Mouse (Mus musculus) gastrocnemius, postnatal 36 days (tissue): ENCODE results near the gene E4f1. TPM values are rescaled to one million over a fixed set of nuclear protein-coding genes. Genes with fewer than 3 reads are reported as not detected.
A peak's percentile ranks its signal among the peaks of the same experiment; 100 is the strongest.
"Not testable (repeated sequence)": the region's sequence is repeated elsewhere in the genome, so short reads cannot be mapped to it uniquely, and the experiment has no call there.

Source experiments
- DNase-seq, 2 experiments: peaks; one replicate each; pipeline ENCODE4 v3.0.0; 2022
- intact Hi-C: fragments of 180-260 bp; cut with DNase I; formaldehyde crosslinking; loops from one replicate; pipeline ENCODE4 v1.15.1; 2025
- total RNA-seq, 2 experiments: library from RNA; stranded (reverse); gene quantifications; 2 replicates each; pipeline ENCODE4 v1.2.3; 2021

Gene E4f1
- total RNA-seq, 2 experiments from 2014 or later: 9.5 to 11.7 TPM

DNA sequence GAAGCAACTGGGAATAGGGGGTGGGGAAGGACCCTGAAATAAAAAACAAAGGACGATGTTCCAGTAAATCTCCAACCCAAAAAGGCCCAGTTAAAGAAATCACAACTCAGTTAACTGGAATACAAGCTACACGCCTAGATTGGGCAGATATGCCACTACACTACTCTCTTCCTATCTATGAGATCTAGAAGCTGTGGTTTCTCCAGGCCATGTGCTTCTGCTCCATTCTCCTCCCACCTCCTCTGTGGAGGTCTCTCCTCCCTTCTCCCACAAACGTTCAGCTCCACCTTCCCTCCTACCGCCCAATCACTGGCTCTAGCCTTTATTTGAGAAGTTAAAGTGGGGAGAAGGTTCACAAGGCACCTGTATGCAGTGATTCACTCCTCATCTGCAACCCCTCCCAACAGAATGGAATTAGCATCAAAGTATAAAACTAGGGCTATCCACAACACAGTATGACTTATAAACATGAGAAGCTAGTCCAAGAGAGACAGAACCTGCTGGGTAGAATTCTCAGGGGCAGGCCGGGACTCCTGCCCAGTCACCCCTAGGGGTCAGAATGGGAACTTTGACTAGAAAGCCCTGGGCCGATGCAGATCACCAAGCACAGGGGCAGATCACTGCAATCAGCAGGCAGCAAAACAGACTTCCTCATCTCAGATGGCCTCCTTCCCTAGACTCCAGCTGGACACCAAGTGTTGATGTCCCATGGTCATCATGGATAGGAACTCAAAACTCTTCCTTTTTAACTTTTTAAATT lies 6.6 kb downstream of the E4f1 start:
- intact Hi-C loops: no loop called here
- no peak for DNase-seq

DNA sequence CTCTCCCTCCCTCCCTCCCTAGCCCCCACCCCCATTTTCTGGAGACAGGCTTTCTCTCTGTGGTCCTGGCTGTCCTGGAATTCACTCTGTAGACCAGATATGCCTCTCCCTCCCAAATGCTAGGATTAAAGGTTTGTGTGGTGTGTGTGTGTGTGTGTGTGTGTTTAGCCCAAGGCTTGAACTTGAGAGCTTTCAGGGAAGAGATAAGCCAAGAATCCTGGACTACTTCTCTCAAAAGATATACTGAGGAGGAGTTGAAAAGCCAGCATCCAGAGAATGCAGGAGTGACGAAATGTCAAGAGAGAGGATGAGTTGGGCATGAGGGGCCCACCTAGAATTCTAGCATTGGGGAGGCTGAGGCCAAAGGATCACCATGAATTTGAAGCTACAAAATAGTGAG lies 7.2 kb downstream of the E4f1 start:
- no peak for DNase-seq
- intact Hi-C loops: no loop called here

GRCm38 (mm10) chr17:24461580-24461979 lies 8.5 kb downstream of the E4f1 start:
- no peak for DNase-seq
- intact Hi-C loops: no loop called here

DNA sequence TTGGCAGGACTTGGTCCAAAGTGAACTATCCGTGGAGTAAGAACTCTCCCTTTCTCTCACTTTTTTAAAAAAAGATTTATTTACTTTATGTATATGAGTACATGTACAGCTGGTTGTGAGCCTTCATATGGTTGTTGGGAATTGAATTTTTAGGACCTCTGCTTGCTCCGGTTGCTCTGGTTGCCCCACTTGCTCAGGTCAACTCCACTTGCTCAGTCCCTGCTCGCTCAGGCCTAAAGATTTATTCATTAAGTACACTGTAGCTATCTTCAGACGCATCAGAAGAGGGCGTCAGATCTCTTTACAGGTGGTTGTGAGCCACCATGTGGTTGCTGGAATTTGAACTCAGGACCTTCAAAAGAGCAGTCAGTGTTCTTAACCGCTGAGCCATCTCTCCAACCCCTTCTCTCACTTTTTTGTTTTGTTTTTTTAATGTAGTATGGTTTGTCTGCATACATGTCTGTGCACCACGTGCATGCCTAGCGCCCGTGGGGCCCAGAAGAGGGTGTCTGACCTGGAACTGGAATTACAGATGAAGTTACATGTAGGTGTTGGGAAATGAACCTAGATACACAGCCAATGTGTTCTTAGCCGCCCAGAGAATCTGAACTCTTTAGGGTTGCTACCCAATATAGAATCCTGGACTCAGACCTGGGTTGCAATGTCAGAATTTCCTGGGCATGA lies 14.4 kb downstream of the E4f1 start:
- DNase-seq, intact Hi-C loops: not testable (repeated sequence)

DNA sequence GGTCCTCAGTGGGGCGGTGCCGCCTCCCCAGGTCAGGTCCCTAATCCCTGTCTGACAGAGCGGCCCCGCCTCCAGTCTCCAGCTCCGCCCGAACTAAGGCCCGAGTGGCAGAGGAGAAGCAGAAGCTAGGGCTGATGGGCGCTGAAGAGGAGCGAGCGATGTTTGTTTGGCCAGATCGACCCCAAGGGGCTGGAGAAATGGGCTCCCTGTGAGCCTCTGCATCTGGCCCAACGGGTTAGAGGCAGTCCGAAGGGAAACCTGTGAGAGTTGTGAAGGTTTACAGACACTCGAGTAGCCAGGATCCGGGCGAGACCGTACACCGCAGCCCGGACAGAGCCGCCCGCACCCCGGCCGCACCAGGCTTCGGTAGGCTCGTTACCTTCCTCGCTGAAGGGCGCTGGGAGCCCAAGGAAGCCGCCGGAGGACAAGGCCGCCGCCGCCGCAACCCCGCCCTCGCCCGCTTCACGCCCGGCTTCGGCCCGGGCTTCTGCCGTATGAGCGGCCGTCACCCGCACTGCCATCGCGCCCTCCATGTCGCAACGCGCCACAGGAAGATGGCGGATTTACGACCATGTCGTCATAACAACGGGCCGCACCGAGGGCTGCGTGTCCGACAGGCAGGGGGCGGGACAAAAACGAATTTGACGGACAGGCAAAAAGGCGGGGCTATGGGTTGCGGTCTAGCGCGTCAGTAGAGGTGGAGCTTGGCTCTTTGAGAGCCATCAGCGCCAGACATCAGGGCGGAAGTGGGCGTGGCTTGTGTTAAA lies 15.2 kb downstream of the E4f1 start:
- peak; percentile 97 to 99 for DNase-seq
- intact Hi-C loops: no loop called here

DNA sequence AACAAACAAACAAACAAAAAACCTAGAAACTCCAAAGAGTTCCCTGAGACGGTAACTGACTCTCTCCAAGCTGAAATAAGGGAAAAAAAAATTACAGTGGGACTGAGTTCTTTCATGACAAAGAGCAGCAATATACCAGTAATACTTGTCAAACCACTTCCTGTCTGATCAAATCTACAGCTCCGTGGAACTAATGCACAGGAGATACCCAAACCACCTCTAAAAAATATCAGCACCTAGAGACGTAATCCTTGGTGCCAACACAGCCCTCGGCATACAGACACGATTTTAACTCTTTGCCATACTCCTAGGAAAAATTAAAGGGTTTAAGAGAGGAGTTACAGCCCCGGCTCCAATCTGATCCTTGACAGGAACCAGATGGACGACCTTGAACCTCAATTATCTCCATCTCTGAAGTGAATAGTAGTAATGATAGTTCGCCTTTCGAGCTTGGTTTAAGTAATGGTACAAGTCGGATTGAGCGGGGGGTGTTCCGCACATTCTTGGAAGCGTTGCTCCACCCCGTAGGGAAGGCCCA lies 15.8 kb downstream of the E4f1 start:
- intact Hi-C loops: no loop called here
- DNase-seq: no peak

DNA sequence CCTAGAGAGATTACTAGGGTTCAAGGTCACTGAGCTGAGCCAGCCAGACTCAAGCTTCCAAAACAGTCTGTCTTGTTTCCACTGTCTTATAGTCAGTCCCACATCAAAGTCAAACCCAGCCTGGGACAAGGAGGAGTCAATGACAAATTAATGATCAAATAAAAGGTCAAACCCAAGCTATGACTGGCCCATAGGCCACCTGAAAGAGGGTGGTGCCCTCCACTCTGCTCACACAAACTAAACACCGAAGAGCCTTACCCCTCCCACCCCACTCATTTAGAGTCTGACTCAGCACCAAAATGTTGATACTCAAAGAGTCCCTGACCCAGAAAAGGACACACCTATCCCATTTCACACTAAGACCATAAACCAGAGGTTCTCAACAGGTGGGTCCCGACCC lies 16.7 kb downstream of the E4f1 start:
- intact Hi-C loops: no loop called here
- DNase-seq: no peak

DNA sequence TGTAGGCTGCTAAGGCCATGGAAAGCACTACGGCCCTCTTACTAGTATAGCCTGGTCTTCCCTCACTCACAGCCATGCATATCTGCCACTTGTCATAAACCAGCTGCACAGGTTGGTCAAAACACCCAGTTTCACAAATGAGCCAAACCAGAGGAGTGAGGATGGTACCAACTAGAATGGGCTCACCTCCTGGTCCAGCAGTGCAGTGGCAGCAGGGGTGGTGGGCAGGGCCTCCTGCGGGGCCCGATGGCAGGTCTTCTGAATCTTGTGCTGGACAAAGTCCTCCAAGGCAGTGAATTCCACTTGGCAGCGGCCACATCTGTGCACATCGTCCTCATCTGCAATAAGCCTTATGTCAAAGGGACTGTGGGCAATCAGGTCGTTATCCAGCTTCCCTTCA lies 18.9 kb downstream of the E4f1 start:
- intact Hi-C loops: no loop called here
- no peak for DNase-seq

DNA sequence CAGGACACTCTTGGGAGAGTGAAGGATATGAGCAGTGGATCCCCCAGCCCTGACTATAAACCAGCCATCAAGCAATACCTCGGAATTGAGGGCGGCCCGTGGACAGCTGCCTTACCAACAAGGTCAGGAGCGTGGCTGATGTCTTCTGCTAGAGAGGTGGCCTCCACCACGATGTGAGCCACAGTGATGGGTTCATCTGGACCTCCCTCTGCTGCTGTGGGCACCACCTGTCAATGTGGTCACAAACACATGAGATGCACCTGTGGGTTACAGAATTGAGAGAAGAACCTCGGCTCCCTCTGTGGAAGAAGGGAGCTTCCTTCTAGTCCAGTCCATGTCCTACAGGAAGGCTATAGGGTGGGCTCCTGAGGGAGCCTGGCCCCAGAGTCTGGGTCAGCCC lies 20.6 kb downstream of the E4f1 start:
- DNase-seq: no peak
- intact Hi-C loops: no loop called here

DNA sequence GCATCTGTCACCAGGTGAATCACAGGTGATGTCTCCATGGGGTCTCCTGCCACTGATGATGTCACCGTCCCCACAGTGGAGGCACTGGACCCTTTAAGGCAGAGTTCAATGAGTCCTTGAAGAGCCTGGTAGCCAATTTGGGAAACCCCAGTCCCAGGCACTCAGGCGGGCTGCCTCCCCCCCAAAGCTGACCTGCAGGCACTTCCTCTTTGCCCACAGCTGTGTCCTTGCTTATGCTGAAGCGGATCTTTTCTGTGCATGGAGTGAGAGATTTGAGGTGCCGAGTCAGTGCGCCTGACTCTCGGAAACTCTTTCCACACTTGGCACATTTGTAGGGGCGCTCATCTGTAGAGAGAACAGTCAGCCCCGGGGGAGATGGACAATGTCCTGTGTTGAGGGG lies 23.5 kb downstream of the E4f1 start:
- intact Hi-C loops: no loop called here
- DNase-seq: no peak

DNA sequence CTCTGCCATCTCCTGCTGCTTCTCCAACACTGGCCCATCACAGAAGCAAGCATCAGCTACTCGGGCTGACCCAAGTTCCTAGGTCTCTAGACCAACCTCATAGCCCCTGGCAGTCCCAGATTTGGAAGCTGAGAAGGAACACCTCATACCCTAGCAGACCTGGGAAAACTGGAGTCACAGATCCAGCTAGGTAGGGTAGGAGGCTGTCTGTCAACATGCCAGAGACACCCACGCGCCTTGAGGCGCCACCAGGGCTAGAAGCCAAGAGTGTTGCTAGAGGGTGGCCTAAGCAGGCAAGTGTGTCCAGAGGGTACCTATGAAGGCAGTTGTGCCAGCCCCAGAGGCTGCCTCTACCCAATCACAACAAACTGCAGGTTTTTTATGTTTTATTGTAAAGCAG lies 26.7 kb downstream of the E4f1 start:
- intact Hi-C loops: no loop called here
- no peak for DNase-seq

DNA sequence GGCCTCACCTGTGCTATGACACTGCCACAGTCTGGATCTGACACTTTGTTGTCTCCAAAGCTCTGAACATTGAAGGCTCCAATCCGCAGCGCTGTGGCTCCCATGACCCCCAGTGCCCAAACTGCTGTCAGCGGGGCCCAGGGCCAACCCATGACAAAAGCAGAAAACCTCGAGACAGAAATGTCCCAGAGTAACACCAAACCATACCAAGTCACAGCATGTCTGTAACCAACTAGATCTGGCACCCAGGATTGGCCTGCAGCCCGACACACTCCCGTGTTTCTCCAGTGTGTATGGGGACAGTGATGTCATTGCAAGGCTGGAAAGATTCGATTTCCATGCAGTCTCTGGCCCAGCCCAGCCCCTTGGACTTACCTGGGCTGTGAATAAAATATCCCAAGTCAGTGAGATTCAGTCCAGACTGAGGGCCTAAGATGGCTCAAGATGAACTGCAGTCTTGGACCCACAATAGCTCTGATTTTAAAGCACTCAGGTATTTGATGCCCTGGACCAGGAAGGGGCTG lies 27.4 kb downstream of the E4f1 start, which contains the start of gene Dnase1l2:
Gene Dnase1l2, minus strand, starts transcription at position 474 of the 524 bp plus-strand sequence.
- no peak for DNase-seq
- intact Hi-C loops: no loop called here

DNA sequence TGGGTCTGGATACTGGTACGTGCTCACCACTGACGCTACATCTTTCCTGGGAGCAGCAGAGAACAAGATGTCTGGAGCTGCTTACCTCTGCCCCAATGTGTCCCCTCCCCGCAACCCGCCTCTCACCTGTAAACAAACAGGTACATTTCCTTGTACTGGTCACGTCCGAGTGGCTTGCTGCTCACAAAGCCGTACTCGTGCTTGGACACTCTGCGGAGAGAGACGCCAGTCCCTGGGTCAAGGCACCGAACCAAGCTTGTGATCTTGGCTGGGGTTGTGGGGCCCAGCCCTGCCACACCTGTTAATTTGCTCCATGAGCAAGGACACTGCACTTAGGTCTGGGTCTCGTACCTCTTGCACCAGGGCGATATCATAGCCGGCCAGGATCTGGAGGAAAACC lies 28.0 kb downstream of the E4f1 start:
- intact Hi-C loops: no loop called here
- DNase-seq: no peak

DNA sequence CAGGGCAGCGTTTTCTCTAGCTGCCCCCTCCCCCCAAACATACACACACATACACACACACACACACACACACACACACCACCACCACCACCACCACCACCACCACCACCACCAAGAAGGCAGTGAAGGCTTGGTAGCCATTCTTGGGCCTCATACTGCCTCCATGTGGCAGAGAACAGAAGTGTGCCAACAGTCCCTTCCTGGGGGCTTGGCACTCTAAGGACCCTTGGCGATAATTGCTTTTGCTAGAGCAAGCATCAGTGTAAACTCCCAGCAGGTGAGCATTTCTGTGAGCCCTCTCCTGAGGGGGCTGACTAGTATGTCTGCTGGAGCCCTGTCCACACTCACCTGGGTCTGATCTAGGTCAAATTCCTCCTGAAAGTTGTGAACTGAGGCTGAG lies 29.0 kb downstream of the E4f1 start:
- intact Hi-C loops: no loop called here

GRCm38 (mm10) chr17:24440377-24440776 lies 29.7 kb downstream of the E4f1 start:
- intact Hi-C loops: no loop called here
- no peak for DNase-seq

More for the DNA sequence above, 29.0 kb downstream of the E4f1 start:
- no peak for DNase-seq

DNA sequence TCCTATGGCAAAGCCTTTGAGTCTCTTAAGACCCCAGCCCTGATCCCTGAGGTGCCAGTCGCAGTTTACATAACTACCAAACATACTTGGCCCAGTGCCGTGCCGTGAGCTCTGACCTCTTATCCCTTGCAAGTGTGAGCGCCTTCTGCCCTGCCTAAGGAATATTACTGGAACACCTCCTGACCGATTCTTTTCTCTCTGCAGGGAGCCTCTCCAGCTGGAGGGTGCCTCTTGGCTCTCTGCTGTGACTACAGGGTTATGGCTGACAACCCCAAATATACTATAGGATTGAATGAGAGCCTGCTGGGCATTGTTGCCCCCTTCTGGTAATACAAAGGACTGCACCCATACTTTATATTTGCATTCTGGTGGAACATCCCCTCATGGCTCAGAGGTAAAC lies 33.1 kb downstream of the E4f1 start:
- DNase-seq: no peak
- intact Hi-C loops: no loop called here

GRCm38 (mm10) chr17:24429201-24429983 lies 40.7 kb downstream of the E4f1 start:
- intact Hi-C loops: no loop called here
- no peak for DNase-seq

- intact Hi-C loops: no loop called here
- DNase-seq: no peak
Observed at GRCm38 (mm10) chr17:24427170-24427557, 42.9 kb downstream of the E4f1 start.

DNA sequence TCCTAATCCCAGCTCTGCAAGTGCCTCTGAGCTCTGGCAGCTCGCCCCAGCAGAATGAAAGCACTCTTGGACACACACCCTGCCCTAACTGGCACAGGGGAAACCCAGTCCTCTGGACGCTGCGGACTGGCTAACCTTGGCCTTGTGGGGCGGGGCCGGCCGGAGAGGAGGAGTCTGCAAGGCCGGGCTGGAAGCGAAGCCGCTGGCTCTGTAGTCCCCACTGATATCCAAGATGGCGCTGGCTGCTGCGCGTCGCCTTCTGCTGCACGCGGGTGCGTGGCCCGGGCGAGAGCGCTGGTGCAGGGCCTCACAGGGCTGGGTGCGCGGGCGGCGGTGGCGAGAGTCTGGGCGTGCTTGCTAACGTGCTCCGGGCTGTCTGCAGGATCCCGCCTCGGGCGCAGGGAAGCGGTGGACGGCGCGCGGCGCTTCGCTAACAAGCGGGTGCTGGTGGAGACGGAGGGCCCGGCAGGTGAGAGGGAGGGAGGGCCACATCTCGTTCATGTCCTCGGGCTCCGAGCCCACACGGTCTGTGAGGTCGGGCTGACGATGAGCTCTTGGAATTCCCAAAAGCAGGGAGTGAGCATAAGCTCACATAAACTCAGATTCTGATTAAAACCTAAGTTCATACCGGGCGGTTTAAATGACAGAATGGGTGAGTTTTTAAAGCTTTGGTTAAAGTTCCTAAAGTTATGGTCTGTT lies 43.5 kb downstream of the E4f1 start, which contains the start of gene Eci1:
Gene Eci1, plus strand, starts transcription at position 171 of the 699 bp plus-strand sequence.
- peak; percentile 91 to 97 for DNase-seq
- intact Hi-C loops: no loop called here
